Mouse (Mus musculus) ES-E14 (cell line): ENCODE data around the gene Gm20695.
A peak's percentile ranks its signal among the peaks of the same experiment; 100 is the strongest.

Experiments used
- CHD2 ChIP-seq: IDR thresholded peaks from 2 replicates; pipeline ENCODE4 v1.6.1; 2014; ENCODE audit warnings: mild to moderate bottlenecking, low read depth, low read length, inconsistent platforms
- HCFC1 ChIP-seq: IDR thresholded peaks from 2 replicates; pipeline ENCODE4 v1.6.1; 2012; ENCODE audit warnings: low read length, inconsistent platforms, borderline replicate concordance; ENCODE audit not compliant: insufficient read depth

DNA sequence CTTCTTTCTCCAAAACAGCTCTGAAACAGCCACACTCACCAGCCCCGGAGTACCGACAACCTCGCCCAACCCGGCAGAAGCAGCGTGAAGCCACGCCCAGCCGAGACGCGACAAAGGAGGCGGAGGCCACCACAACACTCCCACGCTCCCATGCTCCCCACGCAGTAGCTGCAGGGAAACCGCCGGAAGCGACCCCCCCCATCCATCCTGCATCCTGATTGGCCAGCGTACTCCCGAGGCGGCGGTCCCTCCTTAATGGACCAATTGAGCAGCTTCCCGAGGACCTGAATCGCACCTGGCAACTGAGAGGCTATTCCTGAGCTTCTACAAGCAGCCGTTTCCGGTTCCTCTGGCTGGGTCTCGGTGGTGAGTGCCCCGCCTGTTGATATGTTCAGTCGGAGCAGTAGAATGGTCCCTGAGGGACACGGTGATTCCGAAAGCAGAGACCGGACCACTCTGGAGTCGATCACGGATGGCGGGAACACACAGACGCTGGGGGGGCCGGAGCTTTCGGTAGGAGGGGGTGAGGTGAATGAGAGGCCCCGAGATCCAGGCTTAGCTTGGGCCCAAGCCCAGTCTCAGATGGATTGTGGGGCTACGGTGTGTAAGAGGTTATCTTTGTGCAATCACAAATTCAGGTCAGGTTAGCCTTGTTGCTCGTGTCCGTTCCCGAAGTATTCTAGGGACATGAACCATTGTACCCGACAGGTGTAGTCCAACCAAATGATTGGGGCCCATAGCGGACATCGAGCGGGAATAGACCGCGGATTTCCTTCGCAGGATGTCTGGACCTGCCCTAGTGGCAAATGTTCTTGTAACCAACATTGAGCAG, 12.0 kb upstream of the Gm20695 start, which contains the start of gene Naa60:
- TF ChIP-seq CHD2 (peak; percentile 55; the same call in 1 of the 2 replicates), HCFC1 (0 out of 2 replicates have a peak, but pooled peaks have one; percentile 58)
